14 mouse cellular contexts compared by ENCODE assay signal in genomic region chr2:48123662-48124061, GRCm38 (mm10).
A peak's percentile ranks its signal among the peaks of the same experiment; 100 is the strongest.
DNase-seq lines count a peak whose midpoint lies in the region; ATAC-seq lines count a peak whose summit lies in the region.
"Had no signal": no experiment of that assay in that cellular context is flagged by ENCODE, and none has a peak within 500 bp of the region (broad histone marks: within the 10 kb centered on the region; RNA-seq: fewer than 3 reads in every experiment).

No protein-coding gene starts in this region.

- H3K4me3 ChIP-seq in midbrain, embryonic 12.5 days, result no peak overlapping the region
- no peak overlapping the region for H3K4me3 ChIP-seq in midbrain, embryonic 10.5 days
- H3K4me3 ChIP-seq: gastrocnemius, adult 2 months; heart, embryonic 10.5 days had no signal

- ATAC-seq in midbrain, embryonic 12.5 days (ENCODE audit: low FRiP score, low read depth), result peak; percentile 47; the same call in 1 of the 2 replicates

- H3K36me3 ChIP-seq in midbrain, embryonic 12.5 days, result no peaks in the 10 kb centered on the region
- H3K36me3 ChIP-seq in midbrain, embryonic 10.5 days, result no peaks in the 10 kb centered on the region
- H3K36me3 ChIP-seq: G1E; heart, embryonic 10.5 days had no signal

- no peak overlapping the region for H3K27ac ChIP-seq in midbrain, embryonic 12.5 days (replicated peaks)
- H3K27ac ChIP-seq in midbrain, embryonic 10.5 days (replicated peaks), result no peak overlapping the region
- H3K27ac ChIP-seq: gastrocnemius, adult 2 months; heart, embryonic 10.5 days had no signal

- DNase-seq in cerebellum, postnatal 10 days, result peak; percentile 46 to 54
- DNase-seq in cerebellum, adult 9-11 months, result no peak
- DNase-seq in midbrain, embryonic 10.5 days (ENCODE audit: low spot score), result no peak
- peak; percentile 25 for DNase-seq in embryo, embryonic 11 days
- peak; percentile 16 to 39 for DNase-seq in layer of hippocampus, postnatal 10 days (ENCODE audit: low spot score in 2 of 2)
- no peak for DNase-seq in kidney, adult 9 months
- DNase-seq in urinary bladder, postnatal 4 days (ENCODE audit: low spot score in 2 of 2), result no peak
- DNase-seq: gastrocnemius, adult 2 months; kidney, adult 11 months; liver; thymus, adult 18-20 months had no signal

- no peak overlapping the region for H3K4me2 ChIP-seq in midbrain, embryonic 12.5 days (replicated peaks)

- no peaks in the 10 kb centered on the region for H3K4me1 ChIP-seq in midbrain, embryonic 12.5 days
- H3K4me1 ChIP-seq in midbrain, embryonic 10.5 days, result no peaks in the 10 kb centered on the region
- H3K4me1 ChIP-seq: heart, embryonic 10.5 days had no signal

- no peaks in the 10 kb centered on the region for H3K27me3 ChIP-seq in midbrain, embryonic 12.5 days
- no peaks in the 10 kb centered on the region for H3K27me3 ChIP-seq in midbrain, embryonic 10.5 days (ENCODE audit: low read depth, poor library complexity, severe bottlenecking)

- no peak overlapping the region for H3K9ac ChIP-seq in midbrain, embryonic 12.5 days (replicated peaks)

- WGBS in midbrain, embryonic 12.5 days, result 49% methylated on average over 7 of the region's 7 CpGs
- WGBS in midbrain, embryonic 10.5 days, result 66% methylated on average over 7 of the region's 7 CpGs

- no peaks in the 10 kb centered on the region for H3K9me3 ChIP-seq in midbrain, embryonic 12.5 days
- no peaks in the 10 kb centered on the region for H3K9me3 ChIP-seq in midbrain, embryonic 10.5 days (replicated peaks)
- H3K9me3 ChIP-seq: G1E; heart, embryonic 10.5 days had no signal

Comparison
In these comparisons a context has a peak if more than half of its experiments do, and no peak if none do; other contexts are left out.
1. DNase-seq: peak in cerebellum, postnatal 10 days (2 of 2), embryo, embryonic 11 days (single experiment) and layer of hippocampus, postnatal 10 days (2 of 2); none in cerebellum, adult 9-11 months (single experiment), midbrain, embryonic 10.5 days (single experiment), kidney, adult 9 months (single experiment) and urinary bladder, postnatal 4 days (0 of 2).